Mouse (Mus musculus) myocyte (in vitro differentiated cells): ENCODE measurements around the gene Zfr2. TPM values are rescaled to one million over a fixed set of nuclear protein-coding genes. Genes with fewer than 3 reads are reported as not detected.

Source experiments
- H3K27me3 ChIP-seq: one replicate; pipeline ENCODE4 v1.6.1; 2011; ENCODE audit not compliant: control insufficient read depth, insufficient read depth, insufficient read length
- H3K36me3 ChIP-seq: one replicate; pipeline ENCODE4 v1.6.1; 2011; ENCODE audit not compliant: control insufficient read depth, insufficient read depth
- H3K4me2 ChIP-seq: one replicate; pipeline ENCODE4 v1.6.1; 2011; ENCODE audit warnings: low read depth, control low read depth
- H3K4me3 ChIP-seq: one replicate; pipeline ENCODE4 v1.5.1; 2011; ENCODE audit warnings: mild to moderate bottlenecking, control low read depth, moderate library complexity
- H3K79me2 ChIP-seq: one replicate; pipeline ENCODE4 v1.6.1; 2011; ENCODE audit not compliant: control insufficient read depth, insufficient read depth
- H3ac ChIP-seq: one replicate; pipeline ENCODE4 v1.6.1; 2011; ENCODE audit not compliant: control insufficient read depth, insufficient read length
- CEBPB ChIP-seq: IDR thresholded peaks from 2 replicates; pipeline ENCODE4 v1.6.1; 2011; ENCODE audit warnings: mild to moderate bottlenecking, moderate library complexity; ENCODE audit not compliant: poor library complexity, insufficient read depth, severe bottlenecking
- E2F4 ChIP-seq: IDR thresholded peaks from one replicate; pipeline ENCODE4 v1.6.1; 2011; ENCODE audit warnings: mild to moderate bottlenecking, control low read depth, moderate library complexity; ENCODE audit not compliant: insufficient read depth
- MAX ChIP-seq: IDR thresholded peaks from one replicate; pipeline ENCODE4 v1.6.1; 2011; ENCODE audit warnings: low read depth, mild to moderate bottlenecking, control low read depth
- MYOD1 ChIP-seq, 3 experiments: IDR thresholded peaks; one replicate each; pipeline ENCODE4 v1.6.1; 2011; ENCODE audit warnings: control low read depth in 2 of 3, low read depth in 2 of 3, mild to moderate bottlenecking in 2 of 3, moderate library complexity in 1 of 3; ENCODE audit not compliant: insufficient read length in 2 of 3, control insufficient read depth in 1 of 3
- MYOG ChIP-seq, 3 experiments: IDR thresholded peaks; one replicate each; pipeline ENCODE4 v1.6.1; 2011; ENCODE audit warnings: control low read depth in 2 of 3, low read depth in 2 of 3, mild to moderate bottlenecking in 2 of 3; ENCODE audit not compliant: insufficient read length in 2 of 3, control insufficient read depth in 1 of 3, insufficient read depth in 1 of 3
- POLR2A ChIP-seq: IDR thresholded peaks from one replicate; pipeline ENCODE4 v1.6.1; 2011; ENCODE audit warnings: low read depth, mild to moderate bottlenecking, control low read depth, moderate library complexity; ENCODE audit not compliant: insufficient read length
- POLR2AphosphoS2 ChIP-seq: IDR thresholded peaks from one replicate; pipeline ENCODE4 v1.6.1; 2011; ENCODE audit warnings: low read depth, control low read depth; ENCODE audit not compliant: insufficient read length
- REST ChIP-seq: IDR thresholded peaks from one replicate; pipeline ENCODE4 v1.6.1; 2011; ENCODE audit warnings: mild to moderate bottlenecking, control low read depth, moderate library complexity; ENCODE audit not compliant: insufficient read depth, insufficient read length
- SRF ChIP-seq: IDR thresholded peaks from one replicate; pipeline ENCODE4 v1.6.1; 2011; ENCODE audit warnings: low read depth; ENCODE audit not compliant: control insufficient read depth, insufficient read length
- TCF12 ChIP-seq: IDR thresholded peaks from one replicate; pipeline ENCODE4 v1.6.1; 2011; ENCODE audit warnings: mild to moderate bottlenecking, control low read depth; ENCODE audit not compliant: poor library complexity, insufficient read depth, severe bottlenecking
- TCF3 ChIP-seq: IDR thresholded peaks from one replicate; pipeline ENCODE4 v1.6.1; 2011; ENCODE audit warnings: low read depth, control low read depth; ENCODE audit not compliant: insufficient read length
- USF1 ChIP-seq: IDR thresholded peaks from one replicate; pipeline ENCODE4 v1.6.1; 2011; ENCODE audit warnings: low read depth, mild to moderate bottlenecking, control low read depth, moderate library complexity
- polyA plus RNA-seq: library from polyadenylated mRNA; unstranded; fragments of >200 nt; fragmentation: generic; extraction: Trizol; gene quantifications from one replicate; pipeline ENCODE4 v1.2.1, GENCODE M21; 2012; ENCODE audit warnings: missing spikeins

Gene Zfr2
- polyA plus RNA-seq, 1 experiment, result 2.3 TPM

DNA sequence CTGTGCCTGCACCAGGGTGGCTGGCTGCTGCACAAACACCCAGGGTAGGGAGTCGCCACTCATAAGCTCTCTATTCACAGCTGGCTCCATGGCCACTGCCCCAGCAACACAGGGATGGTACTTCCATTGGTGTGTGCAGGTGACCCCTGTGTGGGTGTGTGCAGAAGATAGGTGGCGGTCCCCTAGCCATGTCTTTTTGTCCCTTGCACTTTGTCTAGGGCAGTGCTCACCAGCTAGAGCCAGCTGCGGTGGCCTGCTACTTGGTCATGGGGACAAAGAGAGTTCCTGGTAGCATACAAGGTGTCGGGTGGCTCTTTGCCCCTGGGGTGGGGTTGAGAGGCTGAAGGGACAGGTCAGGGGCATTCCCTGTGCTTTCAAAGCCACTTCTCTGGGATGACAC, 11.2 kb downstream of the Zfr2 start:
- no peak for TF ChIP-seq POLR2A
- TF ChIP-seq TCF3, result no peak
- peak; percentile 47 for TF ChIP-seq POLR2AphosphoS2
- no peak for TF ChIP-seq TCF12
- no peak for TF ChIP-seq MAX
- TF ChIP-seq REST, result no peak
- TF ChIP-seq SRF, result no peak
- H3K4me3 ChIP-seq, result no peak overlapping the region
- no peaks in the 10 kb centered on the region for H3K36me3 ChIP-seq
- H3K4me2 ChIP-seq, result no peak overlapping the region
- H3K27me3 ChIP-seq, result peaks cover 34% of the 10 kb centered on the region
- H3ac ChIP-seq, result no peak overlapping the region
- H3K79me2 ChIP-seq, result no peaks in the 10 kb centered on the region

DNA sequence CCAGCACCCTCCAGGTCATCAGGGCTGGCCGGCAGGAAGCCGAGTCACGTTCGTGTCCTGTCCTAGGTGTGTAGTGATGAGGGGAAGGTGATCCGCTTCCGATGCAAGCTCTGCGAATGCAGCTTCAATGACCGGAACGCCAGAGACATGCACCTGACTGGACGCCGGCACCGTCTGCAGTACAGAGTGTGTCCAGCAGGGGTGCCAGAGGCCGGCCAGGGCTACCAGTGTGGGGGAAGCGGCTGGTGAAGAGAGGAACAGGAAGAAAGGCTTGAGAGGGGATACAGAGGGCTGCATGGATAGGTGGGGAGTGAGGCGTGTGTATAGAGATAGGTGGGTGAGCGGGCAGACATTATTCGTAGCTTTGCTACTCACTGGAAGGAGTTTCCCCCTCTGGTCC, 11.6 kb downstream of the Zfr2 start:
- TF ChIP-seq POLR2AphosphoS2 (no peak), TCF3 (no peak), SRF (no peak), MYOG (IDR thresholded peaks at IDR 0.05; ENCODE audit: control insufficient read depth in 1 of 3, insufficient read depth in 1 of 3, insufficient read length in 2 of 3, low read depth in 2 of 3) (no peak), MYOD1 (IDR thresholded peaks at IDR 0.05; ENCODE audit: control insufficient read depth in 1 of 3, insufficient read length in 2 of 3, low read depth in 2 of 3) (no peak), USF1 (no peak), REST (no peak), TCF12 (no peak), POLR2A (no peak), E2F4 (no peak), MAX (no peak), CEBPB (no peak)
- Histone ChIP-seq H3K36me3 (no peaks in the 10 kb centered on the region), H3K4me2 (no peak overlapping the region), H3K4me3 (no peak overlapping the region), H3K79me2 (no peaks in the 10 kb centered on the region), H3K27me3 (peaks cover 34% of the 10 kb centered on the region), H3ac (no peak overlapping the region)

DNA sequence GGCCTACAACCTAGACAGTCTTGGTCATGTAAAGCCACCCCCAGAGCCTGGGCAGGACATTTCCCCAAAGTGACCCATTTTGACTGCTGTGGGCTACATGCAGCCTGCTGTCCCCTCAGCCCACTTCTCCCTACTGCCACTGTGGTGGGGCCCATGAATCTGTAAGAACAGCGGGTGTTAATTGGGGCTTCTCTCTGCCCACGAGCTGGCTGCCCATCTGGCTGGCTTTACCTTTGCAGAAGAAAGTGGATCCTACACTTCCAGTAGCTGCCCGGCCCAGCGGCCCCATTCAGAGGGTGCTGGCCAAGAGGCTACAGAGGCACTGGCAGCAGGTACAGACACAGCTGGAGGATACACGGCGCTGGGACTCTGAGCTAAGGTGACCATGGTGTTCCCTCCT, 12.2 kb downstream of the Zfr2 start:
- H3K4me2 ChIP-seq, result no peak overlapping the region
- no peak overlapping the region for H3K4me3 ChIP-seq
- no peak overlapping the region for H3ac ChIP-seq
- no peak for TF ChIP-seq E2F4
- TF ChIP-seq POLR2A, result no peak
- no peak for TF ChIP-seq TCF12
- TF ChIP-seq POLR2AphosphoS2, result peak; percentile 29
- no peak for TF ChIP-seq REST
- no peak for TF ChIP-seq CEBPB
- no peak for TF ChIP-seq SRF
- TF ChIP-seq MAX, result no peak
- H3K36me3 ChIP-seq, result no peaks in the 10 kb centered on the region
- no peaks in the 10 kb centered on the region for H3K79me2 ChIP-seq
- peaks cover 34% of the 10 kb centered on the region for H3K27me3 ChIP-seq

DNA sequence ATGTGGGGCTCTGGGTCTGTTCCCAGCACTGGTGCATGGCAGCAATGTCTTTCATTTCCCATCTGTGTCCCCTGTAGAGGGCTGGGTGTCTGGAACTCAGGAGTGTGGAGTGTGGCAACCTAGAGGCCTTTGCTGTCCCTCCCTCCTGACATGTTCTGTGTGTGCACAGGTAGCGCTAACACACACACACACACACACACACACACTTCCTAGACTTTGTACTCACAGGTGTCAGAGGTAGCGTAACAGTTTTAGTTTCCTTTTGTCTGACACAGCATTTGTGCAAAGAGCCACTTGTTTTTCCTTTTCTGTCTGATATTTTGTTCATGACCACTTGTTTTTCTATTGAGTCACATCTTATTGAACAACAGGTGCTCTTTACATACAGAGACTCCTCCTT, 14.8 kb downstream of the Zfr2 start:
- no peak for TF ChIP-seq TCF3
- no peak for TF ChIP-seq MYOG (IDR thresholded peaks at IDR 0.05; ENCODE audit: control insufficient read depth in 1 of 3, insufficient read depth in 1 of 3, insufficient read length in 2 of 3, low read depth in 2 of 3)
- no peak for TF ChIP-seq POLR2AphosphoS2
- peaks cover 33% of the 10 kb centered on the region for H3K27me3 ChIP-seq
- H3ac ChIP-seq, result no peak overlapping the region
- no peak overlapping the region for H3K4me3 ChIP-seq
- no peaks in the 10 kb centered on the region for H3K79me2 ChIP-seq
- no peak overlapping the region for H3K4me2 ChIP-seq
- no peaks in the 10 kb centered on the region for H3K36me3 ChIP-seq

DNA sequence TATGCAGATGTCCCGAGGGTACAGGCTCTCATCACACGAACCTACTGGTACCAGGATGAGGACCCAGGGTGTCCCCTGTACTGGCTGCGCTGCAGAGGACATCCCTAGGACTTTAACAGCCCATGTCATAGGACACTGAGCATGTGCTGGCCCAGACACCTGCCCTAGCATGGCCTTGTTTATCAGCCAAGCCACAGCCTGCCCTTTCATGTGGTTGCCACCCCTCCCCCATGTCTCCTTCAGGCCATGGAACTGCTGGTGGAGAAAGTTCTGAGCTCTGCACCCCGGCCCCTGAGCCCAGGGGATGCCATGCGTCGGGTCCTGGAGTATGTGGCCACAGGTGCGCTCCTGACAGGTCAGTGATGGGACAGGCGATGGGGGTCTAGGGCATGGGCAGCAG, 16.5 kb downstream of the Zfr2 start:
- Histone ChIP-seq H3ac (no peak overlapping the region), H3K79me2 (no peaks in the 10 kb centered on the region), H3K36me3 (no peaks in the 10 kb centered on the region), H3K4me3 (no peak overlapping the region), H3K27me3 (peaks cover 17% of the 10 kb centered on the region), H3K4me2 (no peak overlapping the region)
- no peak for TF ChIP-seq TCF12
- TF ChIP-seq POLR2A, result no peak
- no peak for TF ChIP-seq SRF
- TF ChIP-seq CEBPB, result no peak
- peak in 1 of 3 experiments; percentile 70 for TF ChIP-seq MYOD1 (IDR thresholded peaks at IDR 0.05; ENCODE audit: control insufficient read depth in 1 of 3, insufficient read length in 2 of 3, low read depth in 2 of 3)
- TF ChIP-seq TCF3, result no peak
- no peak for TF ChIP-seq POLR2AphosphoS2
- no peak for TF ChIP-seq REST
- no peak for TF ChIP-seq USF1
- no peak for TF ChIP-seq MAX
- no peak for TF ChIP-seq E2F4
- TF ChIP-seq MYOG (IDR thresholded peaks at IDR 0.05; ENCODE audit: control insufficient read depth in 1 of 3, insufficient read depth in 1 of 3, insufficient read length in 2 of 3, low read depth in 2 of 3), result peak in 1 of 3 experiments; percentile 72
